Mouse (Mus musculus): ENCODE results near the gene Cdk8. TPM values are rescaled to one million over a fixed set of nuclear protein-coding genes. Genes with fewer than 3 reads are reported as not detected.

The Cdk8 gene
- polyA plus RNA-seq, 1 experiment from 2014 or later: 15.9 TPM

Other genes with a start within 250 kb of the Cdk8 start
- gene Cyp3a25, start 221.6 kb upstream of the Cdk8 start, polyA plus RNA-seq (2014; fragmentation: Nextera tagmentation; extraction: Ambion mirVana): not detected in 2 replicates
- gene Cyp3a59, start 152.0 kb upstream of the Cdk8 start, polyA plus RNA-seq (2014; fragmentation: Nextera tagmentation; extraction: Ambion mirVana): not detected in 2 replicates
- not detected in 2 replicates for gene Gm5565, start 70.7 kb upstream of the Cdk8 start, polyA plus RNA-seq (2014; fragmentation: Nextera tagmentation; extraction: Ambion mirVana)
- gene Gm6309, start 60.5 kb upstream of the Cdk8 start, polyA plus RNA-seq (2014; fragmentation: Nextera tagmentation; extraction: Ambion mirVana): not detected in 2 replicates
- not detected in 2 replicates for gene 1700001J03Rik, start 45.9 kb upstream of the Cdk8 start, polyA plus RNA-seq (2014; fragmentation: Nextera tagmentation; extraction: Ambion mirVana)
- gene Rnf6, start 9.7 kb upstream of the Cdk8 start, polyA plus RNA-seq (2014; fragmentation: Nextera tagmentation; extraction: Ambion mirVana): 18.9 and 22.8 TPM in 2 replicates
- gene Wasf3, start 153.8 kb downstream of the Cdk8 start, polyA plus RNA-seq (2014; fragmentation: Nextera tagmentation; extraction: Ambion mirVana): 5.3 and 6.1 TPM in 2 replicates